Mouse (Mus musculus): ENCODE measurements around the gene Cd99l2. TPM values are rescaled to one million over a fixed set of nuclear protein-coding genes. Genes with fewer than 3 reads are reported as not detected.

Gene Cd99l2
- polyA plus RNA-seq, 1 experiment = 23.8 TPM

DNA sequence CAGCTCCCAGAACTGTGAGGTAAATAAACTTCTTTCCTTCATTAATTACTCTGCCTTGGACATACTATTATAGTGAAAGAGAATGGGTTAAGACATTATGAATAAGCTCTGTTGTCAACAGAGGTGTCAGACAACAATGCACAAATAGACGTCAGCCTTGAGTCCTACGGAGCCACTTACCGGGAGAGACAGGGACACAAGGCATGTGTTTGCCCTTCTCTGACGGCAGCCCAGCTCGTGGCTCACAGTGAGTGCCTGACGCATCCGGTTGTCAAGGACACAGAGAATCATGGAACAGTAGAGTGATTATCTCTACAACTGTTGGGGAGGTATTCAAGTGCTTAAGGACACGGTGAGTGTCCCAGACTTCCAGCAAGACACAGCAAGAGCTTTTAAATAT lies 57.8 kb downstream of the Cd99l2 start:
- H3K4me1 ChIP-seq (ENCODE audit: control insufficient read depth, insufficient read depth, low read length) = no peaks in the 10 kb centered on the region
- no peak overlapping the region for H3K27ac ChIP-seq (ENCODE audit: insufficient read depth, low read depth, low read length)
- H3K4me3 ChIP-seq (ENCODE audit: insufficient read depth, low read length) = no peak overlapping the region
- TF ChIP-seq CTCF (IDR thresholded peaks at IDR 0.05; ENCODE audit: low read depth, low read length) (no peak), POLR2A (IDR thresholded peaks at IDR 0.05; ENCODE audit: borderline replicate concordance, low read depth, low read length) (no peak)

DNA sequence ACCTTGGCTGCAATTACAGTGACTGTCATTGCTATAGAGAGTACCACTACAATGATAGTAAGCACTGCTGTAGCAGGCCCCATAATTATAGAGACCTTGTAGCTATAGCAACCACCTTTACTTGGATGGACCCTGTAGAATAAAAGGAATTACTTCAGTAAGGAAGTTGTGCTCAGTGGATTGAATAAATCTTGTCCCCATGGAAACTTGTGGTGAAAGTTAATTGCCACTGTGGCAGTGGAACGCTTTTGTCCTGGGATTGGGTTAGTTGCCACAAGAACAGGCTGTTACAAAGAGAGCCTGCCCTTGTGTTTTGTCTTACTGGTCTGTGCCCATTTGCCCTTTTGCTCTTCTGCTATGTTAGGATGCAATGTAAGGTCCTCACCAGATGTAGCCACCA lies 58.2 kb downstream of the Cd99l2 start:
- Histone ChIP-seq H3K4me3 (ENCODE audit: insufficient read depth, low read length) (no peak overlapping the region), H3K27ac (ENCODE audit: insufficient read depth, low read depth, low read length) (no peak overlapping the region), H3K4me1 (ENCODE audit: control insufficient read depth, insufficient read depth, low read length) (no peaks in the 10 kb centered on the region)
- TF ChIP-seq CTCF (IDR thresholded peaks at IDR 0.05; ENCODE audit: low read depth, low read length) (no peak), POLR2A (IDR thresholded peaks at IDR 0.05; ENCODE audit: borderline replicate concordance, low read depth, low read length) (no peak)

DNA sequence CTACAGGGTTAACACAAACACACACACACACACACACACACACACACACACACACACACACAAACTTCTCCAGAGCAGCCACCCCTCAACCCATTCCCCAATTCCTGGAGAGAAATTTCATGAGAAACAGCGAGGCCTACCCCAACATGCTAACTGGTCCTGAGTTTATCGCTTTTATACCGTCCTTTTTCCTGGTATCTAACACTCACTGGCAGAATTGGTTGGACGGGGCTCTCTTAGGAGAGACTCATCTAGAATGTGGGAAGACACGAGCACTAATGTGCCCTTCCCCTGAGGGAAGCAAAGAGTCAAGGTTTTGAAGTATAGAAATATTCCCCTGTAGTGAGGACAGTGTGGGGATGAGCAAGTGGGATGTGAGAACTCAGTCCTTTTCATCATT lies 61.7 kb downstream of the Cd99l2 start:
- Histone ChIP-seq H3K27ac (ENCODE audit: insufficient read depth, low read depth, low read length) (no peak overlapping the region), H3K4me1 (ENCODE audit: control insufficient read depth, insufficient read depth, low read length) (no peaks in the 10 kb centered on the region), H3K4me3 (ENCODE audit: insufficient read depth, low read length) (no peak overlapping the region)
- TF ChIP-seq POLR2A (IDR thresholded peaks at IDR 0.05; ENCODE audit: borderline replicate concordance, low read depth, low read length) (no peak), CTCF (IDR thresholded peaks at IDR 0.05; ENCODE audit: low read depth, low read length) (no peak)

DNA sequence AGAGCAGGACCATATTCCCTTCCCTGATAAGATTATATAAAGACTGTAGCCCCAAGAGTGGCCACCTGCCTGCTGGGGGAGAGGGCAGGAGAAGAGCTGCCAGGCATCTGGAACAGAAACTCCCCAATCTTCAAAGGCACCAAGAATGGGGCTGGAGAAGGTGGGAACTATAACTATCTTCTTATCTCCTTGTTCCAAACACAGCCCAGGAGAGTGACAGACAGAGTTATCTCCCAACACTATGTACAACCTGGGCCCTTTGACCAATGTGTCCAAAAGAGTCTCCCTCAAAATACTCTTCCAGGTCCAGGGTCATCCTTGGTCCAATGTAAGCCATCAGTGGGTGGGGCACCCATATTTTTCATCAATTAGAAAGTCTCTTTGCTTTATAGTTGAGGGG lies 65.2 kb downstream of the Cd99l2 start:
- no peaks in the 10 kb centered on the region for H3K4me1 ChIP-seq (ENCODE audit: control insufficient read depth, insufficient read depth, low read length)
- no peak overlapping the region for H3K4me3 ChIP-seq (ENCODE audit: insufficient read depth, low read length)
- H3K27ac ChIP-seq (ENCODE audit: insufficient read depth, low read depth, low read length) = no peak overlapping the region
- TF ChIP-seq POLR2A (IDR thresholded peaks at IDR 0.05; ENCODE audit: borderline replicate concordance, low read depth, low read length) = no peak
- TF ChIP-seq CTCF (IDR thresholded peaks at IDR 0.05; ENCODE audit: low read depth, low read length) = no peak

DNA sequence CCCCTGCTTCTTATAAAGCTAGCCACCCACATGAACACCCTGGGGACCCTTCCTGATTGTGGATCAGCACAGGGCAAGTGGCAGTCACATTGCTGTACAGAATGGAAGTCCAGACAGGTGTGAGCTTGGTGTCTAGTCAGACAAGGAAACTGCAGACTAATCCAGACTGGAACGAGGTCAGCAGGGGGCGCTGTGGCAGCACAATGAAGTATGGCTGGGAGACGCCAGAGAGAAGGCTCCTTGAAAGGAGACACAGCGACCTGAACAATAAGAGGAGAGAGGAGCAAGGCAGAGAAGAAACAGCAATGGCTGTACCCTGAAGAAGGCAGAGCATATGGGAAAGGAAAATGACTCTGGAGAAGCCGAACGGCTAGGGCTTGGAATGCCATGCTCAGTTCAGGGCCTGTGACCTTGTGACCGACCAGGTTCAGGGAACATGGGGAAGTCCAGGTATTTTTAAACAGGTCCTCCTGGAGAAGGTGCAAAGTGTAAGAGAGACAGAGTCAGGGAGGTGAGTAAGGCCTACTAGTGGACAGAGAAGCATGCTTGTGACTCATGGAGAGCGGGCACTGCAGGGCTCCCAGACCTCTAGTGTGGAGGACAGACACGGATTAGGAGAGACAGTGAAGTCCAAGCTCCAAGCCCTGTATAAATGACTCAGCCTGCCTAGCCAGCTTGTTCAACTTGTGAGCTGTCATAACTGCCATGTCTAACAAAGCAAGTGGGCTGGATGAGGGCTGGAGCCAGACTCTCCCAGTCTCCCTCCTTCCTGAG lies 66.7 kb downstream of the Cd99l2 start:
- H3K4me3 ChIP-seq (ENCODE audit: insufficient read depth, low read length) = no peak overlapping the region
- TF ChIP-seq POLR2A (IDR thresholded peaks at IDR 0.05; ENCODE audit: borderline replicate concordance, low read depth, low read length) (no peak), CTCF (IDR thresholded peaks at IDR 0.05; ENCODE audit: low read depth, low read length) (peak; percentile 41)
- H3K4me1 ChIP-seq (ENCODE audit: control insufficient read depth, insufficient read depth, low read length) = no peaks in the 10 kb centered on the region
- H3K27ac ChIP-seq (ENCODE audit: insufficient read depth, low read depth, low read length) = no peak overlapping the region

DNA sequence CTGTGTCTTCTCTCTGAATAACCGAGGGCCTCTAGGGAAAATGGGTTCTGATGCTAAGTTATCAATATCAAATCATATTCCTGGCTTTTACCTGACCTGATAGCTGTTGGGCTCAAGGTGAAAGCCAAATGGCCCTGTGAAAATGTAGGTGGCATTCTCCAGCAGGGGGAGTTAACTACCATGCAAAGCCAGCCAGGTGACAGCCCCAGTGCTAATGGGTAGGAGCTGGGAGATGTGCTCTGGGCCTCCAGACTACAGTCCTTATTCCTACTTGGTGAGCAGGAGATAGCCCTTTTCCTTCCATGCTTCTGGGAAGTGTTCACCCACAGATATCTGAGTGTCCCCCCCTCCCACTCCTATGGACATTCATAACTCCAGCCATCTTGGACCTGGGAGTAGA lies 67.8 kb downstream of the Cd99l2 start:
- H3K4me1 ChIP-seq (ENCODE audit: control insufficient read depth, insufficient read depth, low read length) = no peaks in the 10 kb centered on the region
- TF ChIP-seq CTCF (IDR thresholded peaks at IDR 0.05; ENCODE audit: low read depth, low read length) (no peak), POLR2A (IDR thresholded peaks at IDR 0.05; ENCODE audit: borderline replicate concordance, low read depth, low read length) (no peak)
- no peak overlapping the region for H3K4me3 ChIP-seq (ENCODE audit: insufficient read depth, low read length)
- no peak overlapping the region for H3K27ac ChIP-seq (ENCODE audit: insufficient read depth, low read depth, low read length)

DNA sequence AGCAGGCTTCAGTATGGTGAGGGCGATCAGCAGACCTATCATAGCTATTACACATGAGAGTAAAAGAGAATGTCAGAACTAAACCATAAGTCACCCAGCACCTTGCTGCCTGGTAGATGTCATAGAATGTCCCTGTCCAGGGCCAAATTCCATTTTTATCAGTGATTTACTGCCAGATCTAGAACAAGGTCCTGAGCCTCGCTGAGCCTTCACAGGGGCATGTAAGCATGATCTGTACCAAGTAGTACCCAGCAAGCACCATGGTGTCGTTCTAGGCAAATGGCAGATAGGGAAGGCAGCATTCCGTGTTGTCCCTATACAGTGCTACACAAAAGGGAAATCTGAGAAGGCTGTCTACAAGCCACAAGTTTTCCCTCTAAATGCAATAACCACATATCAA lies 79.0 kb downstream of the Cd99l2 start:
- Histone ChIP-seq H3K27ac (ENCODE audit: insufficient read depth, low read depth, low read length) (no peak overlapping the region), H3K4me3 (ENCODE audit: insufficient read depth, low read length) (no peak overlapping the region), H3K4me1 (ENCODE audit: control insufficient read depth, insufficient read depth, low read length) (no peaks in the 10 kb centered on the region)
- TF ChIP-seq POLR2A (IDR thresholded peaks at IDR 0.05; ENCODE audit: borderline replicate concordance, low read depth, low read length) = no peak
- no peak for TF ChIP-seq CTCF (IDR thresholded peaks at IDR 0.05; ENCODE audit: low read depth, low read length)

DNA sequence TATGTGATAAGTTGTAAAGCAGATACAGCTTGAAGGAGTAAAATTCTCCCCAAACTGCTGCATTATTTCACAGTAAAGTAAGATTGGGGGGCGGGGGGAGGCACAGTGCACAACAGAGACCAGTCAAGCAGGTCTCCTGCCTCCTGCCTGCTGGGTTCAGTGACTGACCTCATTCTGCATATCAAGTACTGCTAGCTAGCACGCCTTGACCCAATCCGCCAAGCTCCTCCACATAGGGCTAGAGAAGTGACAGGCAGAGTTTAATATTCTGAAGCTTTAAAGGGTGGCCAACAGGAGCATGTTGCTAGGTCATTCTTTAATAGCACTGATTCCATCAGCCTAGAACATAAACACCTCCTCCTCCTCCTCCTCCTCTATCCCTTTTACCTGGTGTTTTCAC lies 79.9 kb downstream of the Cd99l2 start:
- H3K27ac ChIP-seq (ENCODE audit: insufficient read depth, low read depth, low read length) = no peak overlapping the region
- no peaks in the 10 kb centered on the region for H3K4me1 ChIP-seq (ENCODE audit: control insufficient read depth, insufficient read depth, low read length)
- H3K4me3 ChIP-seq (ENCODE audit: insufficient read depth, low read length) = no peak overlapping the region
- TF ChIP-seq POLR2A (IDR thresholded peaks at IDR 0.05; ENCODE audit: borderline replicate concordance, low read depth, low read length) = no peak
- TF ChIP-seq CTCF (IDR thresholded peaks at IDR 0.05; ENCODE audit: low read depth, low read length) = no peak

DNA sequence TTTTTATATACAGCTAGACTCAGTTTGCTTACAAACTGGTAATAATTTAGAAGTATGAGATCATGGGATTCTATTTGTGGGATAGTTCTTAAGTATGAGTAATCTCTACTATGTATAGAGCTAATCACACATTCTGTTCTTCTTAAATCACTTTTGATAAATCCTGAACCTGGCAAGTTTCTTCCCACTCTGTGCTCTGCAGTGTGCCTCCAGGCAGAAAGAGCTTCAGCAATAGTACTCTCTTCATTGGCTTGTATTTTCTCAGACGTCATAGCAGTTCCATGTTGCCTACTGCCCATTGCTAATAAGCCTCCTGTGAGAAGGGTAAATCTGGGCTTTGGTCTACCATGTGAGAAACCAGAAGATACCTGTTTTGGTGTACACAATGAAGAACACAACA lies 84.3 kb downstream of the Cd99l2 start:
- Histone ChIP-seq H3K4me1 (ENCODE audit: control insufficient read depth, insufficient read depth, low read length) (no peaks in the 10 kb centered on the region), H3K27ac (ENCODE audit: insufficient read depth, low read depth, low read length) (no peak overlapping the region), H3K4me3 (ENCODE audit: insufficient read depth, low read length) (no peak overlapping the region)
- TF ChIP-seq POLR2A (IDR thresholded peaks at IDR 0.05; ENCODE audit: borderline replicate concordance, low read depth, low read length) (no peak), CTCF (IDR thresholded peaks at IDR 0.05; ENCODE audit: low read depth, low read length) (no peak)

DNA sequence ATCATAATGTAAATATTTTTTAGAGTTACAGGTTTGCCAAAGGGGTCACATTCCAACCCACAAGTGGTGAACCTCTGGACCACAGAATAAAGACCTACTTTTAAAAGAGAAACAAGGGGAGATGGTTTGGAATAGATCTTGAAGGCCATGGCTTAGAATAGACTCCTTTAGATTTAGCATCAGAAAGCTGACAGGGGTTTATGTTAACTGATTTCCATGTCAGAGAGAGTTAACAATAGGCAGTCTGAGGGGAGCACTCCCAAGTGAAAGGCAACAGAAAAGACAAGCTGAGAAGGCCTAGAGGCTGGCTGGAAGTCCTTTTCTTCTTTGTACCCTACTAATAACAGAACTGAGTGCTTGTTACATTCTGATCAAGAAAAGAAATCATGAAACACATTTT lies 86.4 kb downstream of the Cd99l2 start:
- TF ChIP-seq CTCF (IDR thresholded peaks at IDR 0.05; ENCODE audit: low read depth, low read length) = no peak
- TF ChIP-seq POLR2A (IDR thresholded peaks at IDR 0.05; ENCODE audit: borderline replicate concordance, low read depth, low read length) = no peak
- Histone ChIP-seq H3K27ac (ENCODE audit: insufficient read depth, low read depth, low read length) (no peak overlapping the region), H3K4me3 (ENCODE audit: insufficient read depth, low read length) (no peak overlapping the region), H3K4me1 (ENCODE audit: control insufficient read depth, insufficient read depth, low read length) (no peaks in the 10 kb centered on the region)
